Mouse (Mus musculus) kidney, adult 2 months (tissue): ENCODE results near the gene Syne1.

ENCODE experiments used
- CTCF ChIP-seq: fragments of 200-500 bp; conservative IDR thresholded peaks from 2 replicates; pipeline ENCODE4 v1.5.1; 2011; ENCODE audit warnings: low read depth, mild to moderate bottlenecking, control low read depth, low read length, moderate library complexity, mixed read lengths; ENCODE audit not compliant: insufficient read depth, insufficient read length
- POLR2A ChIP-seq: fragments of 200-500 bp; IDR thresholded peaks from one replicate; pipeline ENCODE4 v1.6.1; 2011; ENCODE audit warnings: low read depth, low read length, control low read depth

DNA sequence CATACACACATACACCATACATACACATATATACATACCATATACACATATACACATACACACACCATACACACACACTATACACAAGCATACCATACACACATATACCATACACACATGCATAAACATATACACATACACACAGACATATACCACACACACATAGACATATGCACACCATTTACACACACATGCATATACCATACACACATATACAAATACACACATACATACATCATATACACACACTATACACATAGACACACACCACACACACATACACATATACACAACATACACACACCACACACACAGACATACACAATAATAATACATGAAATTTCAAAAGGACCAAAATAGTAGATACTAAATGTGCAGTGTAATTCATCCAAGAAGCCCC is 539.3 kb downstream of the Syne1 start:
- TF ChIP-seq CTCF (no peak), POLR2A (no peak)
